Mouse (Mus musculus) thymus, postnatal 4 days (tissue): ENCODE measurements around the gene Wfdc5.

ENCODE experiments used
- DNase-seq: peaks from one replicate; pipeline ENCODE4 v3.0.0; 2021

The Wfdc5 gene

DNA sequence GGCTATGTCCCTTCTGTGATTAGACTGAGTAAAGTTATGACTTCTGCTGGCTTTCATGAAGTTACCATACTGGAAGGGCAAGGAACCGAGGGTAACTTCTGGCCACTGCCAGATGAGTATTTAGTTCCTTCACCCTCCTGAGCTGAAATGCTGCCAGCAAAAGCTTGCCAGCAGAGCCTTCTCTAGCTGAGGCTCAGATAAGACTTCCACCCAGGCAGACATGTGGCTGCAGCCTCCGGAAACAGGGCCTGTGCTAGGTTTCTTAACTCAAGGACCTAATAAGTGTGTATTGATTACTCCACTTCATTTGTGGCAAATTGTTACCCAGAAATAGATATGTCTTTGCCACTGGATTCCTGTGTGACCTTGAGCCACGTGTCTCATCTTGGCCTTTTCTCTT is 9.1 kb downstream of the Wfdc5 start:
- DNase-seq: no peak

DNA sequence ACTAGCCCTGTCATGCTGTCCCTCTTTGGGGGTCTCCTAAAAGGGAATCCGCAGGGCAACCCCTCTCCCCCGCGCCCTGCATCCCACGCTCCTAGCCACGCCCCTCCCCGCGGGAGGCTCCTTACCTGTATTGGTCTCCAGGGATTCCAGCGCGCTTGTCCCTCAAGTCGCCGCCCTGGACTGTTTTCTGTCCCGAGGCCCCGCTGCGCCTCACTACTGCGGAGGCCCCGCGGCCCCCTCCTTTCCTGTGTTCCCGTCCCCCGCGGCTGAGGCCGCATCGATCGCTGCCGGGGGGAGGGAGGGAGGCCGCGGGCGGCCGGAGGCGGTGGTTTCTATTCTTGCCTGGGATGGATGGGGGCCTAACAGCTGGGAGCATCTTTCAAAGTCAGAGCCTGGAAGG is 11.6 kb downstream of the Wfdc5 start, which contains the start of gene Kcns1:
Gene Kcns1 (minus strand): TSS at position 212 of the 400 bp plus-strand sequence.
- DNase-seq: peak; percentile 26

DNA sequence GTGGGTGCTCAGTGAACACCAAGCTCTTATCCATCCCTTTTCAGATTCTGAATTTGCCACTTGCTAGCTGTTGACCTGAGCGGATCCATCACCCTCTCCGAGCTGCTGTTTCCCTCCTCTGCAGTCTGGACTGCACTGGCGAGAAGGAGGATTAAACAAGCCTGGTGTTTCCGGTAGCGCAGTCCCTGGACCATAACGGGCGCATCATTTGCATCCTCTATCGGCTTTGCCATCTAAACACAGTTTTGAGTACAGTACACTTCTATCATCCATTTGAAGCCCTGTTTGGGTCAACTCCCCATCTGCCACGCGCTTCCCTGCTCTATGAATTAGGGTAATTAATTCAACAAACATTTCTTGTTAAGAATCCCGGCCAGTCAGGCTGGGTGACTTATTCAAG is 12.2 kb downstream of the Wfdc5 start:
- DNase-seq: no peak

DNA sequence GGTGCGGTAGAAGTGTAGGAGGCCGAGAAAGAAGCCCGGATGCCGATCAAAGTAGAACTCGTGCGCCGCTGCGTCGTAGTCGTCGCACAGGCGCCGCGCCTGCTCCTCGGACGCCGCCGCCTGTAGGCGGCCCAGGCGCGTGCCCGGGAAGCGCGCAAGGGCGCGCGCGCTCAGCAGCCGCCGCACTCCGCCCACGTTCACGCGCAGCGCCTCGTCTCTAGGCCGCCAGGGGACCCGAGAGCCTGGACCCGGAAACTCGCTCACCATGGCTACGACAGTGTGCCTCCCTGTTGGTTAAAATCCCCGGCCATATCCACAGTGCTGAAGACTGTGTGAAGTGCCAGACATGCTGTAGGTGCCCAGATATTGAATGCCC is 14.0 kb downstream of the Wfdc5 start:
- DNase-seq: peak; percentile 54

DNA sequence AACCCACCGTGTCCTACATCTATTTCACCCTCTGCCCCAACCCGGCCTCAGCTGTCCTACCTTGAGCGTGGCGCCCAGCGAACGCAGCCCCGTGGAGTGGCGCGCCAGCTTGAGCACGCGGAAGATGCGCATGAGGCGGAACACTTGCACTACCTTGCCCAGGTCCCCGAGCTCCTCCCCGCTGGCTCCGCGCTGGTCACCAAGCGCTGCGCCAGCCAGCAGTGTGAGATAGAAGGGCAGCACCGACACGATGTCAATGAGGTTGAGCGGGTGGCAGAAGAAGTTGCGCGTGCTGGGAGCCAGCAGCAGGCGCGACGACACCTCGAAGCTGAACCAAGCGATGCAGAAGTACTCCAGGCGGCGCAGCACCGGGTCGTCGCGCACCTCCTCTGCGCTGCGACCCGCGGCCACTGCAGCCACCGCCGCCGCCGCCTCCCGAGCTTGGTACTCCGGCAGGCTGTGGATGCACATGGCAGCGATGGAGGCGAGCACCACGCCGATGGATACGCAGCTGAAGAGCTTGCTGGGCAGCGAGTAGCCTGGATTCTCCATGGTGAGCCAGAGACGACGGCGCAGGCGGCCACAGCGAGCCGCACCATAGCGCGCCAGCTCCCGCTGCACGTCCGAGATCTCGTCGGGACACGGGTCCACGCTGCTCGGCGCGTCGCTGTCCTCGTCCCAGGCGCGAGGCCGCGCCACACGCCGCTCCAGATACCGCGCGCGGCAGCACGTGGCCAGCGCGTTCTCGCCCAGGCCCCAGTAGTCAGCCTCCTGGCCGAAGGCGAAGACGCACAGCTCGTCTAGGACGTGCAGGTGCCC is 14.6 kb downstream of the Wfdc5 start:
- DNase-seq: peak; percentile 25

DNA sequence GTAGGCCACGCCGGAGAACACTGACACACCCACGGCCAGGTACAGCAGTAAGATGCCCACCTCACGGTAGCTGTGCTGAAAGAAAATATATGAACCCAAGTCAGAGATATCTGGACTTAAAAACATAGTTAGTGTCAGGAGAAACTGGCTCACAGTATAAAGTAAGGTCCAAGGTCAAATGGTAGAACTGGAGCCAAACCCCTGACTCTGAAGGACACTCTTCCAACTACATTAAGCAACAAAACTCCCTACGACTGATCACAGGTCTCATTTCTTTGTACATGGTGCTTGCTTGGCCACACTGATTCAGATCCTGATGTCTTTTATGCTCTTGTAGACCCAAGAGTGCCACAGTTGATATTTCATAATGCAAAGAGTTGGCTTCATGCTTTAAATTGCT is 17.6 kb downstream of the Wfdc5 start:
- no peak for DNase-seq

DNA sequence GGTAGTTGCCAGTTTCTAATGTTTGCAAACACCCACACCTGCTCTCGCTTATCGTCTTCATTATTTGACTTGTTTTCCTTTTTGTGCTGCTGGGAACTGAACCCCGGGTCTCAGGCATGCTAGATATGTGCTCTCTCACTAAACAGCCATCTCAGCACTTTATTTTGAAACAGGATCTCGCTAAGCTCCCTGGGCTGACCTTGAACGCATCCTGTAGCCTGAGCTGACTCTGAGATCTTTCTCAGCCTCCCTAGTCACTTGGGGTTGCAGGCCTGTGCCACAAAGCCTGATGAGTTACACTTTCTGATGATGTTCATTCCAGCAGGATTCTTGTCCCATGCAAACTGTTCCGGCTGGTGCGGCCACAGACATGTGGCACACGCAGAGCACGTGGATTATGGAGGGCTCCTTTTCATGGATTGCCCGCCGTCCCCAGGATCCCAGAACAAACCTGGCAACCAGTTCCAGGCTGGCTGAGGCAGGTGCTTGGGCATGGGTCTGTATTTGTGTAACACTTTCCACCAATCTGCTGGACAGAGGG is 21.0 kb downstream of the Wfdc5 start:
- DNase-seq: no peak

DNA sequence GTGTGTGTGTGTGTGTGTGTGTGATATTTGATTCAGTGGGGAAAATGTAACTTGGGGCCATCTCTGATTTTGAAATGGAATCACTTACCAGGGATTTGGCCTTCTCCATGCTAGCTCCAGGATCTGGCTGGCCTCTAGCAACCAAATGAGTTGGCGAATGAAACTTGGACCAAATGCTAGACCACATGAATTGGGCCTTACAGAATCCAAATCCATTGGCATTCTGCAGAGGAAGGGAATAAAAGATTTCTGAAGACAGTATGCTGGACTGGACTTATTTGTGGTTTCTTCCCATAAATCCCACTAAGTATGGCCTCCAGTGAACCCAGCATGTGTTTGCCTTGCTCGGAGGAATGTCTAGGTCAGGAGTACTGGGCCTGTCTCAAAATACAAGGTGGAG is 23.7 kb downstream of the Wfdc5 start:
- DNase-seq: no peak

DNA sequence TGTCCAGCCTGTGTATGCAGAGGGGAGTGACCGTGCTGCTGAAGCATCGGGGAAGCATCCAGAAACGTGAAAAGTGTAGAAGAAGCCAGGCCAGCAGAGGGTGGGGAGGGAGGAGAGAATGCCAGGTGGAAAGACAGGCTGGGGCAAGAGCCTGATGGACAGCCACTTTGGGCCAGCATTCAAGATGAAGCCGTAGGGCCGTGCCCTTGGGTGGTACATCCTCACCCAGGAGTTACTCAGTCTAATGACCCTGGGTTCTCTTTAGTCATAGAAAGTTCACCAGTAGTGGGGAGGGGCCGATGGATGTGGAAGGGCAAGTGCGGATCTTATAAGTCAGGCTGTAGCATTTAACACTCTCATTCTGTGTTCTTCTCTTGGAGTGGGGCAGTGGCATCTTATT is 26.4 kb downstream of the Wfdc5 start:
- DNase-seq: no peak

DNA sequence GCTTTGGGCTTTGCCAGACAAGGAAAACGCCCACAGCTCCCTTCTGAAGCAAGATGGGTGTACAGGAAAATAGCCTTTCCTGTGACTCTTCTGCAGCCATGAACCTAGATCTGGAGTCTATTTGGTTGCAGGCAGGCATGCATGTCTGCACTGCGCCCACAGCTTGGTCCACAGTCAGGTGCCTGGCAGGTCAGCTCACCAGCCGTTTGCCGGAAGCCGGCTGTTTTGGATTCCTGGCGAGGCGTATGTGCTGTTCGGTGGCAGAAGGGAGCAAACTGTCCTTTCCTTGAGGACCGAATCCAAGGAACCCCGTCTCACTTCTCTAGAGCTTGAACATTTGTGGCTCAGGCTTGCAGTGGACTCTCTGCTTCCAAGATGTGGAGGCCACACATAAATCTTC is 28.5 kb downstream of the Wfdc5 start:
- DNase-seq: no peak

DNA sequence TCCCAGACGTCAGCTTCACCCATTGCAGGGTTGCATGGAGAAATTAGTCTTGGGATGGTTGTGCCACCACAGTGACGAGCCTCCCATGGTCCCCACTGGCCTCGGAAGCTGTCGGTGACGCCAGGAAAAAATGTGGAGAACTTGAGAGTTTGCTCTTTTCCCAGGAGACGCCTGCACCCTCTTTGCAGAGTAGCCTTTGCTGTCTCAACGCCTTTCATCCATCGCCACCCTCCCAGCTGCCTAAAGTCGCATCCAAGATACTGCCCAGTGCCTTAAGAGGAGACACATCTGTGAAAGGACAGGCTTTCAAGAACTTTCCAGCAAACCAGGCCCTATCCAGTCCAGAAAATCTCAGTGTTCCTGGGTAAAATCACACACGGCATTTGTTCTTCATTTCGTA is 30.2 kb downstream of the Wfdc5 start:
- DNase-seq: no peak

DNA sequence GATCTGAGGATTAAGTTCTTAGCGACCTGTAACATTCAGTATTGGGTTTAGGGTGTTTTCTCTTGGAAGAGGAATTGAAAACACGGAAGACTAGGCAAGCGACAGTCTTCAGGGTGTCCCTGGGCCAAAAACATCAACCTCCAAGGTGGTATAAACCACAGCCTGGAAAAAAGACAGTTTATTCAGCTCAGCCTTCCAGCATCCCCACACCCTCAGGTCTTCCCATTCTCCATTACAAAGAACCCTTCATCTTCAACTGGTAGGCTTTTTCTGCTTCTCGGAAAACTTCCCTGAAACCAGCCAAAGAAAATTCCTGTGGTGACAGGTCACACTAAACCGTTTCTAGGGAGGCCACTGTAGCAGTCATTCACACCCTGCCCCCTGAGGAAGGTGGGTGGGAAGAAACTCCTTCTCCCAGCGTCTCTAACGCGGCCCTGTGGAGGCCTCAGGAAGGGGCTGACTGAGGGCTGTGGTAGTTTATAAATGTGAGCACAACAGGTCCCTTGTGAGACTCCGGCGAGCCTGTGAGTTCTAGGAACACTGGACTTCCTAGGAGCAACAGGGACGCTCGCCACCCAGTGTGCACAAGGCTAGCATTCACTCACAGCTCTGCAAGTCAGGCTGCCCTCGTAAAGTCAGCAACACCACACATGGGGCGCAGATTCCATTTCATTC is 32.3 kb downstream of the Wfdc5 start:
- DNase-seq: no peak

DNA sequence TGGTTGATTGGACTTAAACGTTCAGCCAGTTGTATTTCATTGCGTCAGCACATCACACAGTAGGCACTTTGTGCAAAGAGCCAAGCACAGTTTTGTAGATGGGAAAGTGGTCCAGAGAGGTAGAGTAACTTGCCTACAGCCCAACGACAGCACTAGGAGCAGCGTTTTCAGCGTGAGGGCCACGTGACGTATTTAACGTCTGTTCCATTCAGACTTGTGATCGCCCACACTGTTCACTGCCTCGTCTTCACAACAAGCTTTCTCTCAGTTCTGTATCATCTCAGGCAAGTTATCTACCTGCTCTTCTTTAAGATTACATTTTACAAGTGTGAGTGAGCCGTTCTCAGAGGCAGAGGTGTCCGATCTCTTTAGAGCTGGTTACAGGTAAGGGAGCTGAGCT is 36.0 kb downstream of the Wfdc5 start:
- DNase-seq: no peak

DNA sequence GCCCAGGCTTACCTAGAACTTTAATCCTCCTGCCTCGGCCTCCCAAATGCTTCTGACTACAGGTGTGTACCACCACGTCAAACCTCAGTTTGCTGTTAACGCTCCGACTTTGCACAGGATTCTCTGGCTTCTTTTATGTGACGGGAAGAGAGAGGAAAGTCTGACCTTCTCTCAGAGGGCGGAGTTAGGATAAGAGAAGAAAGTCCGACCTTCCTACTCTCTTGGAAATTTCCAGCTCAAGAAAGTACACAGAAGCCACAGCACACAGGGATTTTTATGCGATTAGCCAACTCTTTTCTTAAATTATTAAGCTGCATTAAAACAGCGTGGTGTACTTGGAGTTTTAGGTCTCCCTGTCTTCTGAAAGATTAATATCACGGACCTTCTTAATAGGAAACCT is 38.0 kb downstream of the Wfdc5 start:
- DNase-seq: no peak

DNA sequence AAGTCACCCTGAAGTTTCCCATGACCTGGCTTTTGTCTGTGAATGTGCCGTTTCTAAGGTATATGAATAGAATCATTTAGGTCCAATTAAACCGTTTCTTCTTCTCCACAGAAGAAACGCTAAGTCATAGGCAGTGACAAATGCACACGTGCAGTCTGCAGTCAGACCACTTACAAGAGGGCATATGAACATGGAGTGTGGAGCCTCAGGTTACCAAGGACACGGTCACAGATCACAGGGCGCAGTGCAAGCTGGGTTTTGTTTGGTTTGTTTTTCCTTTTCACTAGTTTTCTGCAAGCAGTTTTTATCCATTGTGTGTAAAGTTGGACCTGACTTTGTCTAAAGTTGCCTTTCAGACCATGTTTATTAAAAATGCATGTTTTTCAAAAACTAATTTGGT is 38.5 kb downstream of the Wfdc5 start:
- DNase-seq: no peak

DNA sequence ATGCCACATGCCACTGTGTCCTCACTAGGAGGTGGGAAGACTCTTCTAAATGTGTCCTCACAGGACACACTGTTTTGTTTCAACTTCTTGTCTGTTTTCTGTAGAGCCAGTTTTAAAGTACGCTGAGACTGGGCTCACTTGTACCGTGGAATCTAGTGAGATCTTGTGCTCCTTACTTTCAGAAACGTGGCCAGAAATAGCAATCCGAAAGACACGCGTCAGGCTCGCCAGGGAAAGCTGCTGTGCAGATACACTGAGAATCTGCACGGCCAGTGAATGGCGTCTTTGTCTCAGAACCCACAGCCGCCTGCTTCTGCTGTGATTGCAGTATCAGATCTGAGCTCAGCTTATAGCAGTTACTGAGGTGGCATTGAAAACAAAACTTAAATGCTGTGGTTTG is 40.5 kb downstream of the Wfdc5 start:
- no peak for DNase-seq

DNA sequence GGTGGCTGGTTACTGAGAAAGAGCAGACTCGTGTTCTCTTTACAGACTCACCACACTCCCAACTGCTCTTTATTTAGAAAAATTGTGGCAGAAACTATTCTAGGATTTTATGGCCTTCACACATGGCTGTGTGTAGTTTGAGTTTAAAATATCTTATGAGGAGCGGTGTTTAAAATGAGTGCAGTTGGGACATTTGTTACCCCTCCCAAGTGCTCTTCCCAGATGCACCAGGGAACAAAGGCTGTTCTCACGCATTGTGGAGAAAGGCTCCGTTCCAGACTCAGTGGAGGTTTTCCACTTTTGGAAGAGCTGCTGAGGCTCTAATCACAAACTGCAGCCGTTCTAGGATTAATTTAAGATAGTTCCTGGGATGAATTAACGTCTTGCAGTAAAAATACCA is 44.8 kb downstream of the Wfdc5 start:
- DNase-seq: no peak

DNA sequence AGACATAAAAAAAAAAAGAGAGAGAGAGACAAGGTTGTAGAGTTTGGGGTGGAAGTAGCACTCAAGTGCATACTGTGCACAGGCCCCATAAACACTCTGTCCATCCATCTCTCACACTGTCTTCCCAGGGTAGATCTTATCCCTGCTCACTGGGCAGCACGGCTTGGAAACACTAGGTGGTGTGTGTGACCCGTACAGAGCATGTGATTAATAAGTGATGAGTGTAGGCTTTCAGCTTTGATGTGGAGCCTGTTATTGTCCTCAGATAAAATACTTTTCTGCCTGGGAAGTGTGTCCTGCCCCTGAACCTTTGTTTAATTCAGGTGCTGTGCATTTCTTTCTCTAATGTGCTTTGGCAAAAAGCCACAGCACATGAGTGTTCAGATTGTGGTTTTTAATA is 46.1 kb downstream of the Wfdc5 start:
- no peak for DNase-seq

DNA sequence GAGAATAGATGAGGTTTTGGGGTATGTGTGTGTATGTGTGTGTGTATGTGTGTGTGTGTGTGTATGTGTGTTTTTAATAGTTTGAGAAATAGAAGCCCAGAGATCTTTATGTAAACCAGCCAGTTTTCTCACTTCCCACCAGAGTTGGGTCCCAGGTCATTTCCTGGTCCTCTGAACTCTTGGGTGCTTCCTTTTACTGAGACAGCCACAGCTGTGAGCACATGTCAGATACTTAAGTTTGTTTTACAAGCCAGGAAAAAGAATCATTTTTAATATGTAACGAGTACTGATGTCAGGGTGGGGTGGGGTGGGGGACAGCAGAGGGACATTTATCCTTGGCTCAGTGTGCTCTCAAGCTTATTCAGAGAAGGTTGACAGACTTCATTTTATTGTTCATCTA is 47.2 kb downstream of the Wfdc5 start:
- no peak for DNase-seq

DNA sequence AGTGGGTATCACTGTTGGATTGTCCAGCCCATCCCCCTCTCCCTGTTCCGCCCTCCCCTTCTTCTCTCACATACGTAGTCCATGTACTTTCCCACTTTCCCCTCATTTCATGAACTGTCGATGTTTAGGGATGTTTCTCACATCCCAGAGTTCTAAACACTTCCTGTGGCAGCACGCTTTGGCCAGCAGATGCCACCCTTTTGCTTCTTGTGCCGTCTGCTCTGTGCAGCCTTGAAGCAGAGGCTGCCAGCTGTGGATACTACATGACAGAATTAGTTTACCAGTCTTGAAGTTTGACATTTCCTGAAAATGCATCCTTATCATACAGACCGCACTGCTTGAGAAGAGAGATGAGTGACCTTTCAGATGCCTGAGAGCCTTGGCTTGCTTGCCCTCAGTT is 48.0 kb downstream of the Wfdc5 start:
- no peak for DNase-seq

DNA sequence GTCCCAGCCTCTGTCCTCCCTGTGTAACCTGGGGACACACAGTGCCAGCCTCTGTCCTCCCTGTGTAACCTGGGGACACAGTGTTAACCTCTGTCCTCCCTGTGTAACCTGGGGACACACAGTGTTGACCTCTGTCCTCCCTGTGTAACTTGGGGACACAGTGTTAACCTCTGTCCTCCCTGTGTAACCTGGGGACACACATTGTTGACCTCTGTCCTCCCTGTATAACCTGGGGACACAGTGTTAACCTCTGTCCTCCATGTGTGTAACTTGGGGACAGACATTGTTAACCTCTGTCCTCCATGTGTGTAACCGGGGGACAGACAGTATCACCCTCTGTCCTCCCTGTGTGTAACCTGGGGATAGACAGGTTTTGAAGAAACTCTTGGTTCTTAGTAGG is 51.0 kb downstream of the Wfdc5 start:
- DNase-seq: no peak

DNA sequence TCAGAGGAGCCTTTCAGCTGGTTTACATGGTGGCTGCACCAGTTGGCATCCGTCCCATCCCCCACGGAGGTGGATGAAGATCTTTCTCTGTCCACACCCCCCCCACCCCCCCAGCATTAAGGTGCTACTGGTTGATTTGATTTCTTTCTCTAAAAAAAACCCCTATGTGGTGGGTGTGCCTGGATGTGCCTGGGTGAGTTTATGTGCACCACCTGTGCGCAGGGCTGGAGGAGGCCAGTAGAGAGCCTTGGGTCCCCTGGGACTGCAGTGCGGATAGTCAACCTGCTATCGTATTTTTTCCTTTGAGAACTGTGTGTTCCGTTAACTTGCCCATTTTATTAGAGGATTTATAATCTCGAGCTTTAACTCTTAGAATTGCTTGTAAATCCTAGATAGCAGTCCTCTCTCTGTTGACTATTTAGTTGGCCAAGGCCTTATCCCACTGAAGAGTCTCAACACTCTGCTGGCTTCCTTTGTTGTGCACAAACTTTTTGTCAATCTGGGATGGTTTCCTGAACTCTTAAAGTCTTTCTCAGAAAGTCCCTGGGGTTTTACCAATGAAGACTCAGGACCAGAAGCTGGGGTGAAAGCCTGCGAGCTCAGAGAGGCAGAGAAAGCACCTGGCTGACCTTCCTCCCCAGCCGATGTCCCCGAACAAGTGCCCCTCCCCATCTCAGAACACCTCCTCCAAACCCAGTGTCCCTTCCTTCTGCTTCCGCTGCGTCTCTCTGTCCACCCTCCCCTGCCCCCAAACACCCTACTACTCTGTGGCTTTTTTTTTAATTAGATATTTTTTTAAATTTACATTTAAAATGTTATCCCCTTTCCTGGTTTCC is 53.7 kb downstream of the Wfdc5 start:
- no peak for DNase-seq

DNA sequence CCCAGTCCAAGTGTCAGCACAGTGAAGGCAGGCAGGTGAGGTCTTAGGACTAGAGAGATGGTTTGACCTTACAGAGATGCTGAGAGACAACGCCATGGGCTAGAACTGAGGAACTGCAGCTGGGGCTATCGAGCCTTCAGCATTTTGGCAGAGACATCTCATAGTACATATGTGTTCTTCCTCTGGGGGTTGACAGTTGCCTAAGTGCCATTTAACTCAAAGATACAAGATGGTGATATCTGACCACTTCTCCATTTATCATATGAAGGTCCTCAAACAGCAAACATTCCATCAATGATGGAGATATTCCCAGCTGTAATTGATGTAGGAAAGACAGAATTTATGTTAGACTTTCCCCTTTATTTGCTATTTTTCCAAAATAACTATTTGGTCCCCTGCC is 55.2 kb downstream of the Wfdc5 start:
- no peak for DNase-seq

DNA sequence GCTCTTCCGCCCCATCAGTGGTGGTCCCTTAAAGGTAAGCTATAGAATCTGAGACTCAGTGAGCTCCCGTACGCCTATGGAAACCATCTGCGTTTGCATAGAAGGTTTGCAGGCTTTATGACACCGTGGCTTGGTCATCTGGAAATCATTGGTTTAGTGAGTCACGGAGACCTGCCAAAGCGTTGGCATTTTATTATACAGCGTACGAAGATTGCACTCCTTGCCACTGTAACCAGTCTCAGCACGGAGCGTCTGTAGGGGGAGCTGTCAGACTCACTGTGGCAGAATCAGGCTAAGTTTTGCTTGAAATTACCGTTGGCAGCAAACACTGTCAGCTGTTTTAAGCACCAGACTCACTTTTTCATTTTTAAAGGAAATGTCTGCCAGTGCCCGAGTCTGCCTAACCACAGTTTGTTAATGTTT is 56.0 kb downstream of the Wfdc5 start:
- peak; percentile 34 for DNase-seq
